Mouse (Mus musculus): Measurements from ENCODE around the gene Actn1. TPM values are rescaled to one million over a fixed set of nuclear protein-coding genes. Genes with fewer than 3 reads are reported as not detected.
A peak's percentile ranks its signal among the peaks of the same experiment; 100 is the strongest.

Actn1 gene
- polyA plus RNA-seq, 1 experiment, result 488 TPM

DNA sequence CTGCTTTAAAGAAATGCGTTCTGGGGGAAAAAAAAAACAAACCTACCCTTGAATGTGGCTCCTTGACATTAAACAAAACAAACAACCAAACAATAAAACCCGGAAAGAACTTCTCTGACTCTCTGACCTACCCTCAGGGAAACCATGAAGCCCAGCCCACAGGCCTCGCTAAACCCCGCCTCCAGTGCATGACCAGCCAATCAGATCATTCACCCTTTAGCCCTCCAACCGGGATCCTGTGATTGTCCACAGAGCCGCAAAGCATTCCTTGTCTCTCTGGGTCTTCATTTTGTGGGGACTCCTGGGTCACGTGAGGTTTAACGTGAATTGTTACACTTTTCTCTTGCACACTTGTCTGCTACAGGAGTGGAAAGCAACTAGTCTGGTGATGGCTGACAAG, 109.5 kb downstream of the Actn1 start:
- H3K4me1 ChIP-seq (ENCODE audit: control insufficient read depth, insufficient read depth, low read length), result no peaks in the 10 kb centered on the region
- no peak overlapping the region for H3K27ac ChIP-seq (ENCODE audit: insufficient read depth, low read length)
- H3K4me3 ChIP-seq (ENCODE audit: insufficient read depth, low read length), result no peak overlapping the region
- TF ChIP-seq POLR2A (IDR thresholded peaks at IDR 0.05; ENCODE audit: low read depth, low read length) (no peak), CTCF (IDR thresholded peaks at IDR 0.05; ENCODE audit: borderline replicate concordance, insufficient read depth, low read length) (no peak)

DNA sequence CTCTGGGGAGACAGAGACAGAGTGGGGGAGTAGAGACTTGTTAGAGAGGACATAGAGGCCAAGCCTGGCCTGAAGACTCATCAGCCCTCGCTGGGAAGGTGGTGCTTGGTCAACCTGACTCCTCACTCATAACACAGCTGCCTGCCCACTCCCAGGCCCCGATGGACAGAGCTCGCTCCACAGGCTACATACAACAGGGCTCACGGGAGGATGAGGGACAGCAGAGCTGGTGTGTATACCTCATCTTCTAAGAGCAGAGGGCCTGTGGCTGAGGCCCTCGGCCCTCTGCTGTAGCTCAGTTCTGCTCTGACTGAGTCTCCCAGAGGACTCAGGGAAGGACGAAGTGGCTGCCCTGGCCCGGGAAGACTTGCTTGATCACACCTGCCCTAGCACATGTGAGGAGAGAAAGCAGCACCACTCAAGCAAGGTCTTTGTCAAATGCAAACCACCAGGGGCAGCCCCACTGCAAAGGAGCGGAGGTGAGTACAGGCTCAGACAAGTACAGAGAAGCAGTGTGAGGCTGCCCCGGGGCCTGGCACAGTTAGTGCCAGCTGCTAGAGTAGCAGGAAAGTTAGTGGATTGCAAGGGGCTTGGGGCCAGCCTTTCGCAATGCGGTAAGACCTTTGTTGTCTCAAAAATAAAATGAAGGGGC, 112.5 kb downstream of the Actn1 start:
- H3K27ac ChIP-seq (ENCODE audit: insufficient read depth, low read length), result no peak overlapping the region
- TF ChIP-seq POLR2A (IDR thresholded peaks at IDR 0.05; ENCODE audit: low read depth, low read length) (no peak), CTCF (IDR thresholded peaks at IDR 0.05; ENCODE audit: borderline replicate concordance, insufficient read depth, low read length) (no peak)
- no peak overlapping the region for H3K4me3 ChIP-seq (ENCODE audit: insufficient read depth, low read length)
- H3K4me1 ChIP-seq (ENCODE audit: control insufficient read depth, insufficient read depth, low read length), result no peaks in the 10 kb centered on the region

DNA sequence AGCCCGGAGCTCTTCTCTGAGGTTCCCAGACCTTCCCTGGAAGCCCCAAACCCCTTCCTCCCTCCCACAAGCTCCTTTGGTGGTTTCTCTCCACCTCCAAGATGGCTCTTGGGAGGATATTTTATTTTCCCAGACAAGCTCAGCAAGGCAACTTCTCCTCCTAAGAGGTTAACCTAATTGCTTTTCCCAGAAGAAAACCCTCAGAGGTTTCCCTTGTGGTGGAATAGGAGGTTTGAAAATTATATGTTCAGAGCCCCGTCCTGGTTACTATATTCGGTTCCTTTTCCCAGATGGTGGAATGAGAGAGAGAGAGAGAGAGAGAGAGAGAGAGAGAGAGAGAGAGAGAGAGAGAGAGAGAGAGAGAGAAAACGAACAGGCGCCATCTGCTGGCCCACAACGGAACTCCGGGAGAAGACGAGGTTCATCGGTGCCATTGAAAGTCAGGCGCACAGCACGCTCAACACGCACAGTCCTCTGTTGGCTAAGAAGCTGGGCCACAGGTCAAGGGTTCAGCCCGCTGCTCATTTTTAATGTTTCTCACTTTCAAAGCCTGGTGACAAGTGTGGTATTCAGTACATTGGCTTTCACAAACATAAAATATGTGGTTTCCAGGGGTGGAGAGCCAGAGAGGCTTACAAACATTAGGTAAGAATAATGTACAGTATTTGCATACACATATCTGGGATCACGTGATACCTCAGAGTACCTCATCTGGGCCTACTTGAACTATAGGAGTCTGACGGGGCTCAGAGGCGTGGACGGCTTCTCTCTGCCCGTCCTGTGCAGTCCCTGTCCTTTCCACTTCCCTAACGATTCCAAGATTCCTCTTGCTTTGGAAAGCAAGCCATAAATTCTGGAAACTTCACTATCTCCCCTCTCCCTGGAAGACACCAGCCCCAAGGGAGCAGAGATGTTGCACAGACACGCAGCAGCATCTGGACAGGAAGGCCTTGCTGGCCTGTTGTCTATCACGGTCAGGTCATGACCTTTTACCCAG, 113.6 kb downstream of the Actn1 start:
- H3K4me1 ChIP-seq (ENCODE audit: control insufficient read depth, insufficient read depth, low read length), result no peaks in the 10 kb centered on the region
- no peak for TF ChIP-seq POLR2A (IDR thresholded peaks at IDR 0.05; ENCODE audit: low read depth, low read length)
- peak; percentile 63; the same call in 1 of the 2 replicates for TF ChIP-seq CTCF (IDR thresholded peaks at IDR 0.05; ENCODE audit: borderline replicate concordance, insufficient read depth, low read length)
- no peak overlapping the region for H3K4me3 ChIP-seq (ENCODE audit: insufficient read depth, low read length)
- H3K27ac ChIP-seq (ENCODE audit: insufficient read depth, low read length), result no peak overlapping the region

DNA sequence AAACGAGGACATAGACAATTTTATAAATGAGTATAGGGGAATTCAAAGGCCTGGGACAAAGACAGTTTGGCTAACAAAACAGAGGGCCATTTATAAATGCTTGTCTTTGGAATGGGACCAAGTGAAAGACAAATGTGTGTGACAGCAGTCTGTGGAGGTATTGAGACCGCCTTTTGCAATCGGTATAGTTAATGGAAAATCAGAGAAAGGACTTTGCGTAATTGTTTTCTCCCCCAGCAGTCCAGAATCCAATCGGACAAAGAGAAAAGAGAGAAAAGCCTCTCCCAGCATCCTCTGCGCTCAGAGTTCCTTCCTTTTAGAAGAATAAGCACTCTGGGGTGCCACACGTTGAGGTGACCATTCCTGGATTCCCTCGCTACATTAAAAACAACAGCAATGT, 114.8 kb downstream of the Actn1 start:
- peaks cover 5% of the 10 kb centered on the region; the same call in 1 of the 2 replicates for H3K4me1 ChIP-seq (ENCODE audit: control insufficient read depth, insufficient read depth, low read length)
- TF ChIP-seq CTCF (IDR thresholded peaks at IDR 0.05; ENCODE audit: borderline replicate concordance, insufficient read depth, low read length) (no peak), POLR2A (IDR thresholded peaks at IDR 0.05; ENCODE audit: low read depth, low read length) (no peak)
- no peak overlapping the region for H3K27ac ChIP-seq (ENCODE audit: insufficient read depth, low read length)

DNA sequence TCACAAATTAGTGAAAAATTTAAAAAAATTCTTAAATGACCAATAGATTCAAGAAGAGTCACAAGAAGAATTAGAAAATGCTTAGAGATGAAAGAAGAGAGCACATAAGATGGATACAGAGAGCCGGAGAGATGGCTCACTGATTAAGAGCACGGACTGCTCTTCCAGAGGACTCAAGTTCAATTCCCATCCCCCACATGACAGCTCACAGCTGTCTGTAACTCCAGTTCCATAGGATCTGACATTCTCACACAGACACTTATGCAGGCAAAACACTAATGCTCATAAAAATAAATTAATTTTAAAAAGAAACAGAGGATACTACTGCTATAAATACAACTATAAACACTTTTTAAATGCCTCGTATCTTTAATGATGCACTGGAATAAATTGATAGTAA, 115.3 kb downstream of the Actn1 start:
- Histone ChIP-seq H3K4me1 (ENCODE audit: control insufficient read depth, insufficient read depth, low read length) (peaks cover 5% of the 10 kb centered on the region; the same call in 1 of the 2 replicates), H3K27ac (ENCODE audit: insufficient read depth, low read length) (no peak overlapping the region), H3K4me3 (ENCODE audit: insufficient read depth, low read length) (no peak overlapping the region)
- no peak for TF ChIP-seq CTCF (IDR thresholded peaks at IDR 0.05; ENCODE audit: borderline replicate concordance, insufficient read depth, low read length)
- no peak for TF ChIP-seq POLR2A (IDR thresholded peaks at IDR 0.05; ENCODE audit: low read depth, low read length)

More for the DNA sequence above, 114.8 kb downstream of the Actn1 start:
- no peak overlapping the region for H3K4me3 ChIP-seq (ENCODE audit: insufficient read depth, low read length)

DNA sequence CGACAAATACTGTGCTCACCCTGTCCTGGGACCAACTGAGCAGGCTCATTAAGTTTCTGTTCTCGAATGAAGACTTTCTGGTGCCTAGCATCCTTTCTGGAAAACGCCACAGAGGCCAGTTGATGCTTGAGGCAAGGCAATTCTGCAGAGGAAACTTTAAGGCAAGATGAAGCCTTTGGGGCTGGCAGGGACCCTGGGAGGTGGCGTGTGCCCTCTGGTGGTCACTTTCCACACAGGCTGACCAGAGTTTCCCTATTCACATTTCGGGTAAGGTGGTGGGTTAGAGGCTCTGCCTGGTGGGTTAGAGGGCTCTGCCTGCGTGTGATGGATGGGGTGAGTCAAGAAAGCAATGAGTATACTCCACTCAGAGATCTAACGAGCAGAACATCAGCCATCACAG, 118.7 kb downstream of the Actn1 start:
- Histone ChIP-seq H3K4me1 (ENCODE audit: control insufficient read depth, insufficient read depth, low read length) (peaks cover 5% of the 10 kb centered on the region; the same call in 1 of the 2 replicates), H3K4me3 (ENCODE audit: insufficient read depth, low read length) (no peak overlapping the region), H3K27ac (ENCODE audit: insufficient read depth, low read length) (no peak overlapping the region)
- TF ChIP-seq CTCF (IDR thresholded peaks at IDR 0.05; ENCODE audit: borderline replicate concordance, insufficient read depth, low read length), result peak; percentile 80
- TF ChIP-seq POLR2A (IDR thresholded peaks at IDR 0.05; ENCODE audit: low read depth, low read length), result no peak

DNA sequence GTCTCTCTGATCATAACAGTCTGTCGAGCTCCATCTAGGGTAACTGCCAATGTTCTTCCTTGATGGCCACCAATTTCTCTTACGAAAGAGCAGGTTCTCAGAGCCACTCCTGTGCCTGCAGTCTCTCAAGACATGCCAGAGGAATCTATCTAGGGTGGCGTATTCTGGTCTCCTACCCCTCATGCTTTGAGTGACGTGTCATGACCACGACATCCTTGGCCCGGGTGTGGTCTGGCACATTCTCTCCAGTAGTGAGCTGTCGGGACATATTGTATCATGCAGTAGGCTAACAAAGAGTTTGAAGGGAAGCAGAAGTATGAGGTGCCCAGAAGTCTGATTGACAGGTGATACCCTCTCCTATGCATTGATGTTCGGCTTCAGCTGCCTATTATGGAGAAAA, 119.2 kb downstream of the Actn1 start:
- H3K27ac ChIP-seq (ENCODE audit: insufficient read depth, low read length), result no peak overlapping the region
- peaks cover 5% of the 10 kb centered on the region; the same call in 1 of the 2 replicates for H3K4me1 ChIP-seq (ENCODE audit: control insufficient read depth, insufficient read depth, low read length)
- no peak overlapping the region for H3K4me3 ChIP-seq (ENCODE audit: insufficient read depth, low read length)
- no peak for TF ChIP-seq CTCF (IDR thresholded peaks at IDR 0.05; ENCODE audit: borderline replicate concordance, insufficient read depth, low read length)
- TF ChIP-seq POLR2A (IDR thresholded peaks at IDR 0.05; ENCODE audit: low read depth, low read length), result no peak

DNA sequence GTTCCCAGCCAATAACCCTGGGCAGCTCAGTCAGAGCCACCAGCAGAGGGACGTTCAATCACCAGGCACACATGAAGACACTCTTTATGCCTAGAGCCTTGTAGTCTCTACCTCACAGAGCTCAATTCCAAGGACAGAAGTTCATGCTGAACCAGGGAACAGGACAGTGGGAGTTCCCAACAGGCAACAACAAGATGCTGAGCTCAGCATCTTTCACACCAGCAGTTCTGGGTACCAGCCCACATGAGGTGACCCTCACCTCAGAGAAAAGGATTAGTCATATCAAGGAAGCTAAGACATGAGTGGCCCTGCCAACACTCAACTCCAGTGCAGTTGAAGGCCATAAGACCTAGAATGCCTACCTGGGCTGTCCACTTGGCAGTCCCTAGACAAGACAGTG, 122.4 kb downstream of the Actn1 start:
- no peak overlapping the region for H3K4me3 ChIP-seq (ENCODE audit: insufficient read depth, low read length)
- H3K27ac ChIP-seq (ENCODE audit: insufficient read depth, low read length), result no peak overlapping the region
- TF ChIP-seq POLR2A (IDR thresholded peaks at IDR 0.05; ENCODE audit: low read depth, low read length) (no peak), CTCF (IDR thresholded peaks at IDR 0.05; ENCODE audit: borderline replicate concordance, insufficient read depth, low read length) (no peak)
- peaks cover 5% of the 10 kb centered on the region; the same call in 1 of the 2 replicates for H3K4me1 ChIP-seq (ENCODE audit: control insufficient read depth, insufficient read depth, low read length)

DNA sequence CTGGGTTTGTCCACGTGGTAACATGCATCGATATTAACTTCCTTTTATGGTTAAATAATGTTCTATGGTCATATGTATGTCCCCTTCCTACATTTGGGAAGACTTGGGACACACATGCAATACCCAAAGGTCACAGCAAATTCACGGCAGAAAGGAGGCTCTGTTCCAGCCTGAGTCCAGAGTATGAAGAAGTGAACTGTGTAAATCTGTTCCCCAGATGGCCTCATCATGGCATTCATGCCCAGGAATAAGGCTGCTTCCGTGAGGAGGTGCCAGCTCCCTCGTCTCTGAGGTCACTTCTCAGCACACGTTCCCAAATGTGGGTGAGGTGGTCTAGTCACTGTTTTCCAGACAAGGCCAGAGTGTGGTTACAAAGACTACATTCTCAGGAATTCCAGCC, 122.9 kb downstream of the Actn1 start:
- no peak for TF ChIP-seq POLR2A (IDR thresholded peaks at IDR 0.05; ENCODE audit: low read depth, low read length)
- no peak for TF ChIP-seq CTCF (IDR thresholded peaks at IDR 0.05; ENCODE audit: borderline replicate concordance, insufficient read depth, low read length)
- Histone ChIP-seq H3K4me1 (ENCODE audit: control insufficient read depth, insufficient read depth, low read length) (peaks cover 5% of the 10 kb centered on the region; the same call in 1 of the 2 replicates), H3K27ac (ENCODE audit: insufficient read depth, low read length) (no peak overlapping the region), H3K4me3 (ENCODE audit: insufficient read depth, low read length) (no peak overlapping the region)
